Mouse (Mus musculus) T-helper 2 cell (primary cell): ENCODE results near the gene Slc4a4.

Experiments
- in situ Hi-C: fragments of 300-600 bp; cut with MboI, MseI; formaldehyde crosslinking; loops from one replicate; pipeline ENCODE4 v1.15.1; 2025; ENCODE audit warnings: high pct_unique_total_duplicates

Slc4a4 gene

GRCm38 (mm10) chr5:89280312-89280863 is 393.8 kb downstream of the Slc4a4 start:
- in situ Hi-C loops: no loop called here
